Mouse (Mus musculus) cerebellum, adult 2 months (tissue): ENCODE measurements at regions not wholly inside any gene's neighbourhood (a gene's known extent, or its start where the extent isn't known, plus 50 kb on each side); places are given as distances from the start of the nearest gene placed in this dataset.
A peak's percentile ranks its signal among the peaks of the same experiment; 100 is the strongest.

Experiments
- DNase-seq, 2 experiments: peaks; one replicate each; pipeline ENCODE4 v3.0.0; 2021
- H3K27ac ChIP-seq: fragments of 200-500 bp; 2 replicates; pipeline ENCODE4 v1.5.1; 2012; ENCODE audit warnings: low read length, control low read depth, inconsistent platforms; ENCODE audit not compliant: insufficient read depth
- H3K27me3 ChIP-seq: fragments of 200-500 bp; 2 replicates; pipeline ENCODE4 v1.6.1; 2012; ENCODE audit warnings: inconsistent platforms, mild to moderate bottlenecking, low read length, moderate library complexity; ENCODE audit not compliant: control insufficient read depth, insufficient read depth
- H3K4me1 ChIP-seq: fragments of 200-500 bp; 2 replicates; pipeline ENCODE4 v1.6.1; 2011; ENCODE audit warnings: low read length; ENCODE audit not compliant: control insufficient read depth, insufficient read depth
- H3K4me3 ChIP-seq: fragments of 200-500 bp; replicated peaks from 2 replicates; pipeline ENCODE3; 2011; ENCODE audit warnings: mild to moderate bottlenecking, low read depth, low read length, control low read depth; ENCODE audit not compliant: insufficient read depth
- CTCF ChIP-seq: fragments of 200-500 bp; IDR thresholded peaks from 2 replicates; pipeline ENCODE4 v1.5.1; 2011; ENCODE audit warnings: low read depth, mild to moderate bottlenecking, control low read depth, low read length, moderate library complexity, borderline replicate concordance; ENCODE audit not compliant: insufficient read depth
- POLR2A ChIP-seq: fragments of 200-500 bp; IDR thresholded peaks from 2 replicates; pipeline ENCODE4 v1.6.1; 2011; ENCODE audit warnings: low read length, control low read depth, borderline replicate concordance; ENCODE audit not compliant: insufficient read depth
- WGBS: fragments of 180-500 bp; shearing (Covaris S2); methylation state at CpG from one replicate; pipeline ENCODE4 v1.1.7; 2018; 5-methylcytosine and 5-hydroxymethylcytosine counted together

DNA sequence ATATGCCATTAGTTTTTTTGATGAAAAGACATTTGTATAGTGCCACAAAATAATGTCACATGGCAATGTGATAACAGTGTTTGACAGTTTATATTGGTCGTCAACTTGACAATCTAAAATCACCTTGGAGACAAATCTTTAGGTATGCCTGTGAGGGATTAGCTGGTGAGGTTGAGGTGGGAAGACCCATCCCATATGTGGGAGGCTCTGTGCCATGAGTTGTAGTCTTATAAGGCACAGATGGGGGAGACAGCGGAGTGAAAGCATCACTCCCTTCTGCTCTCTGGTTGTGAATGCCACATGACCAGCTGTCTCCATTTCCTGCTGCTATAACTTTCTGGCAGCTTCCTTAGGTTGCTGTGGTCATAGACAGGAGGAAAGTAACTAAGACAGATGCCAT, 242.4 kb upstream of the Ccdc54 start:
- Histone ChIP-seq H3K4me1 (no peaks in the 10 kb centered on the region), H3K27me3 (no peaks in the 10 kb centered on the region), H3K4me3 (no peak overlapping the region), H3K27ac (no peak overlapping the region)
- TF ChIP-seq CTCF (no peak), POLR2A (no peak)
- DNase-seq = no peak
- 54% methylated on average over 2 of the region's 2 CpGs for WGBS

DNA sequence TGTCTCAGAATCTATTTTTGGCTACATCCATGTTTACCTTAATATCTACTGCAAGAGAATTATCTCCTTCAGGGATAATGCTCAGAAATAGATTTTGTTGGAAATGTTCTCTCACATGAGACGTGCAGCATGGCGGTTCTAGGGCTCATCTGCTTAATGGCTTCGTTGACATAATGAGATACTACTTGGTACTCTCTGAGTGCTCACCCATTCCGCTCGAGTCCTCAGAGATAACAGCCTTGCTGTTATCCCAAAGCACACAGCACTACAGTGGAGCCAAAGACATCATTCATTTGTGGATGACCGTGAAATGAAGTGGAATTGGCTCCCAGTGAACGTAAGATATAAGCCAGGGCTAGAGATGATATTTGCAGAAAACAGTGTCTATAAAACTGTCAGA, 231.4 kb upstream of the Ccdc54 start:
- 52% methylated on average over 7 of the region's 7 CpGs for WGBS

DNA sequence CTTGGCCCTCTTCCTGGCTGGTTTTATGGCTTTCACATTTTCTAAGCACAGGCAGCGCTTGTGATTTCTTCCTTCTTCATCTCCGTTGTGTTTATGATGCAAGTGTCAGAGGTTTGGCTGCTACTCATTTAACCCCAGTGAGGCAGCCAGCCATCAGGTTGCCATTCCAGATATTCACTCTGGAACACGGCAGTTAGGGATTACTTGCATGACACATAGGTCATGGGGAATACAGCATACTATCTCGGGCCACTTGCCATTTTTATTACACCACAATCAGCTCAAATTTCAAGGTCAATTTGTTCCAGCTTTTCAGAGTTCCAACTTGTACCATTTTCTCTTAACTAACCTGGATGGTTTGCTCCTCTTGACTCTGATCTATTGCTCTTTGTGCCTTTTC, 223.7 kb upstream of the Ccdc54 start:
- H3K27me3 ChIP-seq = no peaks in the 10 kb centered on the region
- no peaks in the 10 kb centered on the region for H3K4me1 ChIP-seq
- no peak overlapping the region for H3K27ac ChIP-seq
- WGBS = 47% methylated on average over 4 of the region's 4 CpGs
- TF ChIP-seq CTCF (no peak), POLR2A (no peak)
- no peak for DNase-seq
- H3K4me3 ChIP-seq = no peak overlapping the region

More for the DNA sequence above, 231.4 kb upstream of the Ccdc54 start:
- Histone ChIP-seq H3K4me1 (no peaks in the 10 kb centered on the region), H3K27me3 (no peaks in the 10 kb centered on the region), H3K27ac (no peak overlapping the region), H3K4me3 (no peak overlapping the region)
- DNase-seq = no peak
- no peak for TF ChIP-seq CTCF
- no peak for TF ChIP-seq POLR2A

DNA sequence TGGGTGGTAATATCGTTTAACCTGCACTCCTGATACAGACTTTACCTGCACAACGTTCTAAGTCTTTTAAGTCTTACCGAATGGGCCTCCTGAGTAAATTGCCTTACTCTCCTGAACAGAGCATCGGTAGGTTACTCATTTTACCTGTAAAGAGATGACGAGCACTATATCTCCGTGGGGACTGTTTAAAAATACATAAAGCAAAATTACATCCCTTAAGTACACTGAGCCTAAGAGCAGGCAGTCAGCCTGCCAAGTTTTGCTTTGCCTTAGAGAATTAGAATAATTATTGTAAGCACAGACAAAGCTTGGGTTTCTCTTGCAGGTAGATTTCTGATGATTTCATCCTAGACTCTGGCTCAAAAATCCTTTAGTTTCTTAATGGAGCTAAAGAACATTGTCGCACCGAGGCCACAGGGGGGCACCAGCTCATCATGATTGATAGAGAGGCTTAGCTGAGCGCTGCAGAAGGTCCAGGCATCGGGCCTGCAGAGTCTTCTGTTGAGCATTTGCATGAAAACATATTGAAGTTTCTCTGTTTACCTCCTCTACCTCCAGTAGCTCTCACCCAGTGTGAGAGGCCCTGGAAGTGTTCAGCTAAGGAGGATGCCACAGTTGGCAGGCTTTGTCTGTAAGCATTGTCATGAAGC, 208.3 kb upstream of the Ccdc54 start:
- 57% methylated on average over 10 of the region's 10 CpGs for WGBS

DNA sequence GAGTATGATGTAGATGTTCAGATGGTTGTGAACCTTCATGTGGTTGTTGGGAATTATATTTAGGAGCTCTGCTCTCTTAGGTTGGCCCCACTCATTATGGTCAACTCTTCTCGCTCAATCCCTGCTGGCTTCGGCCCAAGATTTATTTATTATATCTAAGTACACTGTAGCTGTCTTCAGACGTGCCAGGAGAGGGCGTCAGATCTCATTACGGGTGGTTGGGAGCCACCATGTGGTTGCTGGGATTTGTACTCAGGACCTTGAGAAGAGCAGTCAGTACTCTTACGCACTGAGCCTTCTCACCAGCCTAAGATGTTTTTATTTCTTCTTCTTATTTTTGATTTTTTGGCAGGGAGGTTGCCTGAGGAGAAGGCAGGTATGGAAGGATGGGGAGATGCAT, 207.1 kb upstream of the Ccdc54 start:
- Histone ChIP-seq H3K4me3 (no peak overlapping the region), H3K27me3 (no peaks in the 10 kb centered on the region), H3K27ac (no peak overlapping the region), H3K4me1 (no peaks in the 10 kb centered on the region)
- WGBS = 73% methylated on average over 6 of the region's 6 CpGs
- TF ChIP-seq CTCF (no peak), POLR2A (no peak)
- DNase-seq = no peak

More for the DNA sequence above, 208.3 kb upstream of the Ccdc54 start:
- H3K27ac ChIP-seq = no peak overlapping the region
- no peaks in the 10 kb centered on the region for H3K27me3 ChIP-seq
- H3K4me3 ChIP-seq = no peak overlapping the region
- H3K4me1 ChIP-seq = no peaks in the 10 kb centered on the region
- TF ChIP-seq POLR2A (no peak), CTCF (peak; percentile 55; the same call in 1 of the 2 replicates)
- peak; percentile 23 to 32 for DNase-seq

DNA sequence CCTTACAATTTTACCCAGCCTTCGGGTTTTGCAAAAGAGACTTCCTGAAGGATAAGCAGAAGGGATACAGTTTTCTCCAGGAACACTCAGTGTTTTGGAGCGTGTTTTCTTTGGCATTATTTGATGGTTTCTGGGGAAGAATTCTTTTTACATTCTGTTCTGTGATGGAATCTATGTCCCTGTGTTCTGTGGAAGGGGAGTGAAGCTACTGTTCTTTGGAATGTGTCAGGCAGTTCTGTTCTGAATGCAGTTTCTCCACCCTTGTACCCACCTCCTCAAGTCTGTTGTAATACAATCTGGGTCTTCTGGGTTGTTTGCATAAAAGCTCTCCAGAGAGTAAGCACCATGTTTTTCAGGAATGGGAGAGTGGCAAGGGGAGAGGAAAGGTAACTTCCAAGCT, 202.0 kb upstream of the Ccdc54 start:
- Histone ChIP-seq H3K4me1 (no peaks in the 10 kb centered on the region), H3K27ac (no peak overlapping the region), H3K27me3 (no peaks in the 10 kb centered on the region), H3K4me3 (no peak overlapping the region)
- TF ChIP-seq POLR2A (no peak), CTCF (no peak)
- 92% methylated on average over 2 of the region's 2 CpGs for WGBS
- DNase-seq = no peak

DNA sequence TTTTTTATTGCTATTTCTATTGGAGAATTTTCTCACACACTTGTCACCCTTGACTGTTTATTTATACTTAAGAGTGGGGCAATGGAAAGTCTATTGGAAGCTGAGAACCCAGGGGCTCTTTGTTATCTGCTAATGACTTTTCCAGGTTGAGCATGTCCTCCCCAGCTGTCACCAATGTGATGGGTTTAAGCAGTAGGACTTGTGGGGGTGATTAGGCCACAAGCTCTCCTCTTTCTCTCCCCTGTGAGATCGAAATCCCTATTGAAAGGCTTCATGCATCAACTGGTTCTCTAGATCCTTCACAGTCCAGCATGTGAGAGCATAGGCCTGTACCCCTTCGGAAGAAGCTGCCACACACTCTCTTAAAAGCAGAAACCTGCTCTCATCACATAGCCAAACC, 201.6 kb upstream of the Ccdc54 start:
- no peak for DNase-seq
- Histone ChIP-seq H3K4me1 (no peaks in the 10 kb centered on the region), H3K27me3 (no peaks in the 10 kb centered on the region), H3K27ac (no peak overlapping the region), H3K4me3 (no peak overlapping the region)
- no peak for TF ChIP-seq CTCF
- no peak for TF ChIP-seq POLR2A
- 67% methylated on average over 2 of the region's 2 CpGs for WGBS

DNA sequence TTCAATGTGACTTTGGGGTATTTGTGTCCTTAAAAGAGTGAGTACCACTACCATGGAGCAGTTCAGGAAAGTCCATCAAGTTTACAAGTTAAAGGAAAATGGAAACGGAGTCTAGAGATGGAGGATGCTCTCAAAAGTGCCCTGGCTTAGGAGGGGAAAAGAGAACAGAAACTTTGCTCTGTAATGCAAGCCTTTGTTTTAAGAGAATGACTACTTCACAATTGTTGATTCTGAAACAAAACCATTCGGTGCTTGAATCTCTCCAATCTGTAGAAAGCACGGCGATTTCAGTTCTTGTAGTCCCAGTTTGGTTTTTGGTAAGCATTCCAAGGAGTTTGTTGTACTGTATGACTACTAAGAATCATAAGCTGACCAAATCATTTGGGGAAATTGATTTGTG, 197.7 kb upstream of the Ccdc54 start:
- no peak overlapping the region for H3K27ac ChIP-seq
- WGBS = 91% methylated on average over 4 of the region's 4 CpGs
- no peaks in the 10 kb centered on the region for H3K27me3 ChIP-seq
- no peak overlapping the region for H3K4me3 ChIP-seq
- TF ChIP-seq POLR2A = no peak
- TF ChIP-seq CTCF = no peak
- H3K4me1 ChIP-seq = no peaks in the 10 kb centered on the region
- DNase-seq = no peak
